Mouse (Mus musculus) adrenal gland, postnatal 10 days (tissue): ENCODE measurements around the gene Trpm2. TPM values are rescaled to one million over a fixed set of nuclear protein-coding genes. Genes with fewer than 3 reads are reported as not detected.
A peak's percentile ranks its signal among the peaks of the same experiment; 100 is the strongest.
"Not testable (repeated sequence)": the region's sequence is repeated elsewhere in the genome, so short reads cannot be mapped to it uniquely, and the experiment has no call there.

Source experiments
- DNase-seq: peaks from one replicate; pipeline ENCODE4 v3.0.0; 2021; ENCODE audit warnings: mixed read lengths
- total RNA-seq, 2 experiments: library from RNA; stranded (reverse); gene quantifications; 2 replicates each; pipeline ENCODE4 v1.2.3; 2021

Gene Trpm2
- total RNA-seq, 2 experiments from 2014 or later: 2.3 to 2.8 TPM

DNA sequence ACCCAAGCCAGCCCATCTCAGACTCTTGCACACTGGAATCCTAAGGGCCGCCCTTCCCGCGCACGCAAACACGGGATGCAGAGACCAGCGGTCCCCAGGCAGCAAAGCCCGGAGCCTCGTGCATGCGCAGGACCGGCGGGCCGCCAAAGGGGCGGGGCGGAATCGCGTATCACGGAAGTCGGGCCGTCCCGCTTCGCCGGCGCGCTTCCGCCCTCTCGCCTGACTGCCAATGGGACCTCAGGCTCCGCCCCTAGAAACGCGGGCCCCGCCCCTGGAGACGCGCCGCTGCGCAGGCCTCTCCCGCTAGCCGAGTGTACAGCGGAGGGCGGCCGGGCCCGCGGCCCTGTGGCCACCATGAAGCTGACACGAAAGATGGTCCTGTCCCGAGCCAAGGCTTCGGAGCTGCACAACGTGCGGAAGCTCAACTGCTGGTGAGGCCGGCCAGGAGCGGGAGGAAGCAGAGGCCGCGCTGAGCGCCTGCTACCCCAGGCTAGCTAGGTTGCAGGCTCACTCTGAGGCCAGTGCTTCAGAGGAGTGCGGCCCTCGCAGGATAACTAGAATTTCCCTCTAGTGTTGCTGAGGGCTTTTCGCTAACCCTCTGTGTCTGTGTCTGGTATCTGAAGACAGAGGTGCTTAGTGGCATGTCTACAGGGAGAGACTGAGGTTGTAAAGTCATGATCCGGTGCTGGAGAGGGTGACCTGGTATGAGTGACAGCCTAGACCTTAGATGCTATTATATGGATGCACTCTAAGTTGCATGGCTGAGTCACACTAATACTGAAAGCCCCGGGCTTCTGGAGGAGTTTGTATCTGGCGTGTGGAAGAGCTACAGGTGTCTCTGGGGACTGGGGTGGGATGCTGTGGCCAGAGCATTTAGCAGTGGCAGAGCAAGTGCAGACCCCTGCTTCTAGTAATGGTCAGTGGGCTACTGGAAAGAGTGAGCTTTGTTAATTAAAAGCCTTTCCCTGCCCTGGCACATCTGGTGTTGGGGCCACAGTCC, 8.3 kb upstream of the Trpm2 start, which contains the start of gene 1810043G02Rik:
Gene 1810043G02Rik (plus strand): TSS at position 174 of the 1,000 bp plus-strand sequence.
- DNase-seq: peak; percentile 100

GRCm38 (mm10) chr10:77976458-77977150, 6.2 kb upstream of the Trpm2 start:
- peak; percentile 54 for DNase-seq

GRCm38 (mm10) chr10:77975653-77976052, 5.3 kb upstream of the Trpm2 start:
- no peak for DNase-seq

GRCm38 (mm10) chr10:77974811-77975210, 4.4 kb upstream of the Trpm2 start:
- no peak for DNase-seq

GRCm38 (mm10) chr10:77974323-77974722, 4.0 kb upstream of the Trpm2 start:
- no peak for DNase-seq

DNA sequence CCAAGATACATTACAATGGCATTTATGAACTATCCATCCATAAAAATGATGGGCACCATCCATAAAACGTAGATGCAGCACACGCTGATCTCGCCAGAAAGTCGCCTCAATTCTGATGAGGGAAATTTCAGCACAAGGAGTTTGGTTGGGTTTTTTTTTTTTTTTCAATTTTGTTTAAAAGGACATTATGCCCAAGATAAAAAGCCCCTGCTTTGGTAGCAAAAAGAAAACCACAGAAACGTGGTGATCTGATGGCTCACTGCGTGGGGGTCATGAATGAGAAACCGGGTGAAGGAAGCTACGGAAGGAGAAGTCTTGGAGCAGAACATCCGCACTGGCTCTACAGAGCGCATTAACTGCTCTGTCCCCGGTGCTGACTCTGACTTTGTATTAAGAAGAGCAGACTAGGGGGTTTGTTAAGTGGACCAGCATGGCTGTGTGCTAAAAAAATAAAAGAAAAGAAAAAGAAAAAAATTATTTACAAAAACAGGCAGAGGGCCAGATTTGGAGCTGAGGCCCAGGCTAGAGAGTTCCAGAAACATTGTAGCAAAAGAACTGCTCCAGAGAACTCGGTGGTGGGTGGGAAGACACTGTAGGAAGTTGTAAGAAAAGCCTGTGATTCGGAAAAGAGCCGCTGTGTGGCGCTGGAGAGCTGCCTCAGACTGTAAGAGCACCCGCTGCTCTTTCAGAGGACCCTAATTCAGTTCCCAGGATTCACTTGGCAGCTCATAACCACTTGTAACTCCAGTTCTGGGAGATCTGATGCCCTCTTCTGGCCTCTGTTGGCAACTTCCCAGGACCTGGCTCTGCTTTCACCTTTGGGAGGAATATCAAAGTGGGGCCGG, 1.6 kb upstream of the Trpm2 start:
- no peak for DNase-seq

DNA sequence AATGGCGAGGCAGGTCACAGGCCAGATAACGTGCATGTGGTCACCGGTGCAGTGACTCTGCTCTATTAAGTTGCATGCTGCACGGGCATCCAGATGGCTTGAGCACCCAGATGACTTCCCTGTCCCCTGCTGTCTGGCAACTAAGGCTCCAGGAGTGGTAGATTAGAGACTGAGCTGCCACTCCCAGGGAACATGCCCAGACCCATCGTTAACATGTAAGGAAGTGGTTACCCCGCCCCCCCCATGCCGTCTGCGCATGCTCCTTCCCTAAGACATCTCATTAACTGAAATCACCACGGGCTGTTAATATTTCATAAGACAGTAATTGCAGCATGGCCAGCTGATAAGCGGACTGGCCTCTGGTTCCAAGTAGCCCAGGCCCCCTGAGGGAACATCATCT, 828 bp upstream of the Trpm2 start:
- no peak for DNase-seq

- DNase-seq: no peak
These were observed 414 bp downstream of the Trpm2 start for GRCm38 (mm10) chr10:77969973-77970325.

GRCm38 (mm10) chr10:77969274-77969972, 940 bp downstream of the Trpm2 start:
- DNase-seq: peak; percentile 71

DNA sequence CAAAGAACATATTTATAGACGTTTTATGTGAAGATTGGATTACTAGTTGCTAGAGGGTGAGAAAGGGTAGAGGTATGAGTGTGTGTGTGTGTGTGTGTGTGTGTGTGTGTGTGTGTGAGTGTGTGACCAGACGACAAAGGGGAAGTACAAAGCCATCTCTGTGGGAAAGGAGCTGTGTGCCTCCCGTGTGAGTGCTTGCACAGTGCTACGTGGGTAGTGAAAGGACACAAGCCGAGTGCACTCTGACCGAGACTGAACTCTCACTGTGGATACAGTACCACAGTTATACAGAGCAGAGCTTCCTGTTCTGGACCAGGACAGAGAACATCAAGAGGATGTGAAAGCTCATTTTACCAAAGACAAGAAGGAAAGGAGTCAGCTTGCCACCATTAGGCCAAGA, 6.4 kb downstream of the Trpm2 start:
- no peak for DNase-seq

- no peak for DNase-seq
These were observed 7.6 kb downstream of the Trpm2 start for GRCm38 (mm10) chr10:77962725-77963124.

DNA sequence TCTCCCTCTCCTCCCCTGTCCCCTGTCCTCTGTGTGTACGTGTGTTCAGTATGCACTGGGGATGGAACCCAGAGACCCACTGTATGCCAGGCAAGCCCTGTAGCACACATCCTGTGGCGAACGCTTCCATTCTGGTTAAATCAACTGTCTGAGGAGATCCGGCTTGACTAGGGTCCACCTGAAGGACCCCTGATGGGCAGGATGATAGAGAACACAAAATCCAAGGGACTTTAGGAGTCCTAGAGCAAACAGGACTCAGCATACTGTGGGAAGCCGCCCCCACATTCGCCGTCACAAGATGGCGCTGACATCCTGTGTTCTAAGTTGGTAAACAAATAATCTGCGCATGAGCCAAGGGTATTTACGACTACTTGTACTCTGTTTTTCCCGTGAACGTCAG, 19.9 kb downstream of the Trpm2 start:
- DNase-seq: not testable (repeated sequence)

- no peak for DNase-seq
These were observed 30.7 kb downstream of the Trpm2 start for GRCm38 (mm10) chr10:77939685-77940084.

- no peak for DNase-seq
These were observed 43.0 kb downstream of the Trpm2 start for GRCm38 (mm10) chr10:77927375-77927774.

GRCm38 (mm10) chr10:77926140-77926539, 44.2 kb downstream of the Trpm2 start:
- DNase-seq: peak; percentile 79

DNA sequence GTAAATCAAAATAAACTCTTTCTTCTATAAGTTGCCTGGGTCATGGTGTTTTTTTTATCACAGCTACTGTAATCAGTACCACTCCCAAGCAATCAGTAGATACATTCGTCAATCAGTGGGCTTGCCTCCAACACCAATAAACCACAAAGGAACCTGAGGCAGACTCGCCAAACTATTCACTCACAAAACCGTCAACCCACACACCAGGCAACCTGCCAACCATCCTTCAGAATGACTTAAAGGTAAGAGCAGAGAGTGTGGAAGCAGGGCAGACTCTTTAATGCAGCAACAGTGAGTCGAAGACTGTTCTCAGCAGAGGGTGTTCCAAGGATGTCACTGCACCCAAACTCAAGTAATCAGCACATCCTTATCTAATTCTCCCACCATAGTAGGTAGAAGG, 47.7 kb downstream of the Trpm2 start:
- DNase-seq: no peak

- DNase-seq: no peak
These were observed 49.4 kb downstream of the Trpm2 start for GRCm38 (mm10) chr10:77921009-77921408.

GRCm38 (mm10) chr10:77916636-77917335, 53.6 kb downstream of the Trpm2 start:
- peak; percentile 84 for DNase-seq

GRCm38 (mm10) chr10:77913292-77913691, 57.1 kb downstream of the Trpm2 start:
- DNase-seq: no peak

GRCm38 (mm10) chr10:77912605-77913004, 57.8 kb downstream of the Trpm2 start:
- peak; percentile 76 for DNase-seq
